Mouse (Mus musculus) brain, embryonic 14.5 days (tissue): ENCODE measurements around the gene Kcnrg.

Experiments used
- CTCF ChIP-seq: fragments of 200-500 bp; IDR thresholded peaks from 2 replicates; pipeline ENCODE4 v1.5.1; 2012; ENCODE audit warnings: inconsistent platforms, mild to moderate bottlenecking, moderate library complexity, borderline replicate concordance; ENCODE audit not compliant: insufficient read depth, insufficient read length; ENCODE audit errors: extremely low read depth
- POLR2A ChIP-seq: fragments of 200-500 bp; IDR thresholded peaks from 2 replicates; pipeline ENCODE4 v1.6.1; 2012; ENCODE audit warnings: mild to moderate bottlenecking, inconsistent platforms, borderline replicate concordance; ENCODE audit not compliant: poor library complexity, insufficient read depth, insufficient read length, severe bottlenecking; ENCODE audit errors: extremely low read depth

- TF ChIP-seq POLR2A: no peak
- no peak for TF ChIP-seq CTCF
Measured at GRCm38 (mm10) chr14:61597968-61598367, 9.3 kb upstream of the Kcnrg start, which contains the start of gene Trim13.
